Mouse (Mus musculus) spleen, adult 10 weeks (tissue): ENCODE results near the gene Wars2. TPM values are rescaled to one million over a fixed set of nuclear protein-coding genes. Genes with fewer than 3 reads are reported as not detected.

Experiments used
- polyA plus RNA-seq: library from polyadenylated mRNA; stranded (reverse); fragments of 350-450 nt; fragmentation: Illumina TruSeq; extraction: RNeasy Lipid Tissue Mini Kit (QIAGEN cat#74804); gene quantifications from one replicate; pipeline ENCODE4 v1.2.3, GENCODE M21; 2015; ENCODE audit warnings: low replicate concordance; ENCODE audit not compliant: insufficient read depth

The Wars2 gene
- polyA plus RNA-seq, result 8.4 TPM

DNA sequence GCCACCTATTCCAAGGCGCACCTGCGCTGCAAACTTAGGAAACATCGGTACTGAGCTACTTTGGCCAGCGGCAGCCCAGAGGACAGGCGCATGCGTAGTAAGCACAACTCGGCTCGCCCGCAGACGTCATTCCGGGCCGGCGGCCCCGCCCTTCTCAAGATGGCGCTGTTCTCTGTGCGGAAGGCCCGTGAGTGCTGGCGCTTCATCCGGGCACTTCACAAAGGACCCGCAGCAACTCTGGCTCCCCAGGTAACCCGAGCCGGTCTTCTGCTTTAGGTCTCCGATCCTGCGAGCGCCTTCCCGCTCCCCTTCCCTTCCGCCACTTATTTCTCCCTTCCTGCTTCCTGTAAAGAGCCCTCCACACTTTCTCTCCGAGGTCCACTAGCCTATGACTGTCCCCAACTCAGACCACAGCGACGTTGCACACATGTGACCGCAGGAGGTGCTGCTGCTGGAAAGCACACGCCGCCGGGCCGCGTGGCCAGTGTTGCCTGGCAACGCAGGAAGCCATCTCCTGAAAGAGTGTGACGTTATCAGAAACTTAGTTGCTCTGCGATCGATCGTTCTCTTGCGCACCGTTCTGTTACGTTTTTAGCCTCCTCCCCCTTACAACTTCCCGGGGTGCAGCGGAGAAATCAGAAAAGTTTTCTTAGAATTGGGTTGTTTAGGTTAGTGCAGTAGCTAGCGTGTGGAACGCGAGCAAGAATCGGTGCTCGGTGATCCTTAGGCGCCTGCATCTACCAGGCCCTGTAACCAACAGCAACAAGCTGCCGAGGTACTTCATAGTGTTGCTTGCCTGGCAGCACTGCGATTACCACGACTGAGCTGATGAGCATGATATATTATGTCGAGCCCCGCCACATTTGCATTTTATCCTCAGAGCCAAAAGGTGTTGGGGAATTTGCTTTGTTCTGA, at the start of gene Wars2:
Gene Wars2 (plus strand): TSS at position 129 of the 915 bp plus-strand sequence.

DNA sequence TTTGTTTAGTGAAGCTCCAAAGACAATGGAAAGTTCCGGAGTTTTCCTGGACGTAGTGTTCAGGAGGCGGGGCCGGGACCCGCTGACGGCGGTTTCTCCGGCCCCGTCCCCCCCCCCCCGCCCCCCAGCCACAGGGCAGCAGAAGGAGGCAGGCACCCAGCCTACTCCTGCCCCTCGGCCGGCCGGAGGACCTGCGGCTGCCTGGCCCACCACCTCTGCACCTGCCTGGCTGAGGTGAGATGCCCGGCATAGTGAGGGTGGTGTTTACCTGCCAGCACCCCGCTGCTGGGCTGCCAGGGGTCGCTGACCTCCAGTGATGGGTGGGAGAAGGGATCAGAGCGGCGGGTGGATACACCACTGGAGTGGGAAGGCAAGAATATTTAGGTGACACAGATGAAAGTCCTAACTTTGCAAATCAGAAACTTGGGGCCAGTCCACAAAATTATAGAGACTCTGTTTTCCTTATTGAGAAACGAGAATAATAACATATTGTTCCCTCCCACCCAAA, 99.4 kb downstream of the Wars2 start, which contains the start of gene Tbx15:
Gene Tbx15 (plus strand): TSS at position 169 of the 508 bp plus-strand sequence.

Other genes with a start within 250 kb of the Wars2 start
- gene Hao2, start 247.8 kb upstream of the Wars2 start, polyA plus RNA-seq, result not detected
- gene Tbx15, start 99.3 kb downstream of the Wars2 start, polyA plus RNA-seq, result not detected